Mouse (Mus musculus): ENCODE measurements at regions not wholly inside any gene's neighbourhood (a gene's known extent, or its start where the extent isn't known, plus 50 kb on each side); places are given as distances from the start of the nearest gene placed in this dataset.
"Not testable (repeated sequence)": the region's sequence is repeated elsewhere in the genome, so short reads cannot be mapped to it uniquely, and the experiment has no call there.

- no peaks in the 10 kb centered on the region for H3K9me3 ChIP-seq (ENCODE audit: control insufficient read depth, low read length)
- no peak overlapping the region for H3K4me3 ChIP-seq (ENCODE audit: low read depth, low read length)
- H3K4me2 ChIP-seq: no peak overlapping the region
- H3K4me1 ChIP-seq (ENCODE audit: control insufficient read depth, insufficient read depth, low read length): no peaks in the 10 kb centered on the region
- H3K36me3 ChIP-seq (ENCODE audit: control insufficient read depth, insufficient read depth, low read length): no peaks in the 10 kb centered on the region
- 83% methylated on average over 2 of the region's 2 CpGs for WGBS
- H3K27ac ChIP-seq (ENCODE audit: low read depth, low read length): no peak overlapping the region
- DNase-seq (ENCODE audit: low spot score, missing footprints) (no peak), ATAC-seq (ENCODE audit: low FRiP score) (no peak)
- no peaks in the 10 kb centered on the region for H3K27me3 ChIP-seq (ENCODE audit: control insufficient read depth, insufficient read depth, low read length)
- H3K9ac ChIP-seq (ENCODE audit: low read length): no peak overlapping the region
Observed at GRCm38 (mm10) chr13:50092537-50092936, 157.6 kb downstream of the Gm906 start.

GRCm38 (mm10) chr13:50064841-50065240 is 185.3 kb downstream of the Gm906 start:
- Histone ChIP-seq H3K4me1 (ENCODE audit: control insufficient read depth, insufficient read depth, low read length) (no peaks in the 10 kb centered on the region), H3K27me3 (ENCODE audit: control insufficient read depth, insufficient read depth, low read length) (no peaks in the 10 kb centered on the region), H3K27ac (ENCODE audit: low read depth, low read length) (no peak overlapping the region), H3K9ac (ENCODE audit: low read length) (no peak overlapping the region), H3K9me3 (ENCODE audit: control insufficient read depth, low read length) (no peaks in the 10 kb centered on the region), H3K36me3 (ENCODE audit: control insufficient read depth, insufficient read depth, low read length) (no peaks in the 10 kb centered on the region), H3K4me3 (ENCODE audit: low read depth, low read length) (no peak overlapping the region), H3K4me2 (no peak overlapping the region)
- DNase-seq (ENCODE audit: low spot score, missing footprints) (no peak), ATAC-seq (ENCODE audit: low FRiP score) (no peak)
- 75% methylated on average over 4 of the region's 4 CpGs for WGBS

- H3K27ac ChIP-seq (ENCODE audit: low read depth, low read length); H3K4me3 ChIP-seq (ENCODE audit: low read depth, low read length); H3K9ac ChIP-seq (ENCODE audit: low read length); H3K36me3 ChIP-seq (ENCODE audit: control insufficient read depth, insufficient read depth, low read length); H3K4me2 ChIP-seq; H3K27me3 ChIP-seq (ENCODE audit: control insufficient read depth, insufficient read depth, low read length); H3K4me1 ChIP-seq (ENCODE audit: control insufficient read depth, insufficient read depth, low read length); H3K9me3 ChIP-seq (ENCODE audit: control insufficient read depth, low read length); DNase-seq (ENCODE audit: low spot score, missing footprints); ATAC-seq (ENCODE audit: low FRiP score): not testable (repeated sequence)
- 57% methylated on average over 2 of the region's 2 CpGs for WGBS
Observed at GRCm38 (mm10) chr13:50064365-50064764, 185.7 kb downstream of the Gm906 start.

- H3K4me1 ChIP-seq (ENCODE audit: control insufficient read depth, insufficient read depth, low read length); H3K36me3 ChIP-seq (ENCODE audit: control insufficient read depth, insufficient read depth, low read length); H3K9ac ChIP-seq (ENCODE audit: low read length); ATAC-seq (ENCODE audit: low FRiP score); DNase-seq (ENCODE audit: low spot score, missing footprints); H3K4me3 ChIP-seq (ENCODE audit: low read depth, low read length); H3K9me3 ChIP-seq (ENCODE audit: control insufficient read depth, low read length); H3K4me2 ChIP-seq; H3K27ac ChIP-seq (ENCODE audit: low read depth, low read length); H3K27me3 ChIP-seq (ENCODE audit: control insufficient read depth, insufficient read depth, low read length): not testable (repeated sequence)
- 91% methylated on average over 1 of the region's 1 CpGs for WGBS
Observed at GRCm38 (mm10) chr13:50059676-50060075, 190.4 kb downstream of the Gm906 start.

GRCm38 (mm10) chr13:50059054-50059453 is 191.1 kb downstream of the Gm906 start:
- WGBS: 89% methylated on average over 2 of the region's 2 CpGs
- not testable (repeated sequence) for ATAC-seq (ENCODE audit: low FRiP score); H3K27ac ChIP-seq (ENCODE audit: low read depth, low read length); DNase-seq (ENCODE audit: low spot score, missing footprints); H3K4me3 ChIP-seq (ENCODE audit: low read depth, low read length); H3K9me3 ChIP-seq (ENCODE audit: control insufficient read depth, low read length); H3K36me3 ChIP-seq (ENCODE audit: control insufficient read depth, insufficient read depth, low read length); H3K4me1 ChIP-seq (ENCODE audit: control insufficient read depth, insufficient read depth, low read length); H3K4me2 ChIP-seq; H3K9ac ChIP-seq (ENCODE audit: low read length); H3K27me3 ChIP-seq (ENCODE audit: control insufficient read depth, insufficient read depth, low read length)

GRCm38 (mm10) chr13:50051746-50052145 is 198.4 kb downstream of the Gm906 start:
- not testable (repeated sequence) for H3K27me3 ChIP-seq (ENCODE audit: control insufficient read depth, insufficient read depth, low read length); H3K9me3 ChIP-seq (ENCODE audit: control insufficient read depth, low read length); H3K9ac ChIP-seq (ENCODE audit: low read length); H3K27ac ChIP-seq (ENCODE audit: low read depth, low read length); H3K4me1 ChIP-seq (ENCODE audit: control insufficient read depth, insufficient read depth, low read length); DNase-seq (ENCODE audit: low spot score, missing footprints); H3K36me3 ChIP-seq (ENCODE audit: control insufficient read depth, insufficient read depth, low read length); ATAC-seq (ENCODE audit: low FRiP score); H3K4me2 ChIP-seq; H3K4me3 ChIP-seq (ENCODE audit: low read depth, low read length)

GRCm38 (mm10) chr13:50051110-50051509 is 199.0 kb downstream of the Gm906 start:
- DNase-seq (ENCODE audit: low spot score, missing footprints); H3K27me3 ChIP-seq (ENCODE audit: control insufficient read depth, insufficient read depth, low read length); ATAC-seq (ENCODE audit: low FRiP score); H3K27ac ChIP-seq (ENCODE audit: low read depth, low read length); H3K4me2 ChIP-seq; H3K36me3 ChIP-seq (ENCODE audit: control insufficient read depth, insufficient read depth, low read length); H3K4me1 ChIP-seq (ENCODE audit: control insufficient read depth, insufficient read depth, low read length); H3K9me3 ChIP-seq (ENCODE audit: control insufficient read depth, low read length); H3K4me3 ChIP-seq (ENCODE audit: low read depth, low read length); H3K9ac ChIP-seq (ENCODE audit: low read length): not testable (repeated sequence)
- 91% methylated on average over 3 of the region's 3 CpGs for WGBS

- Histone ChIP-seq H3K9me3 (ENCODE audit: control insufficient read depth, low read length) (no peaks in the 10 kb centered on the region), H3K4me2 (no peak overlapping the region), H3K4me1 (ENCODE audit: control insufficient read depth, insufficient read depth, low read length) (no peaks in the 10 kb centered on the region), H3K36me3 (ENCODE audit: control insufficient read depth, insufficient read depth, low read length) (no peaks in the 10 kb centered on the region), H3K27me3 (ENCODE audit: control insufficient read depth, insufficient read depth, low read length) (no peaks in the 10 kb centered on the region), H3K4me3 (ENCODE audit: low read depth, low read length) (no peak overlapping the region), H3K9ac (ENCODE audit: low read length) (no peak overlapping the region), H3K27ac (ENCODE audit: low read depth, low read length) (no peak overlapping the region)
- ATAC-seq (ENCODE audit: low FRiP score) (no peak), DNase-seq (ENCODE audit: low spot score, missing footprints) (no peak)
- WGBS: 31% methylated on average over 1 of the region's 1 CpGs
Observed at GRCm38 (mm10) chr13:50031757-50032156, 218.4 kb downstream of the Gm906 start.

- H3K4me1 ChIP-seq (ENCODE audit: control insufficient read depth, insufficient read depth, low read length); H3K9me3 ChIP-seq (ENCODE audit: control insufficient read depth, low read length); H3K4me2 ChIP-seq; H3K27me3 ChIP-seq (ENCODE audit: control insufficient read depth, insufficient read depth, low read length); H3K9ac ChIP-seq (ENCODE audit: low read length); H3K27ac ChIP-seq (ENCODE audit: low read depth, low read length); DNase-seq (ENCODE audit: low spot score, missing footprints); H3K4me3 ChIP-seq (ENCODE audit: low read depth, low read length); H3K36me3 ChIP-seq (ENCODE audit: control insufficient read depth, insufficient read depth, low read length); ATAC-seq (ENCODE audit: low FRiP score): not testable (repeated sequence)
- WGBS: 87% methylated on average over 2 of the region's 3 CpGs
Observed at GRCm38 (mm10) chr13:50007730-50008129, 208.9 kb upstream of the Gm30302 start.

GRCm38 (mm10) chr13:49966072-49966471 is 167.3 kb upstream of the Gm30302 start:
- H3K4me1 ChIP-seq (ENCODE audit: control insufficient read depth, insufficient read depth, low read length); H3K9ac ChIP-seq (ENCODE audit: low read length); H3K27ac ChIP-seq (ENCODE audit: low read depth, low read length); H3K4me3 ChIP-seq (ENCODE audit: low read depth, low read length); H3K36me3 ChIP-seq (ENCODE audit: control insufficient read depth, insufficient read depth, low read length); H3K27me3 ChIP-seq (ENCODE audit: control insufficient read depth, insufficient read depth, low read length); H3K4me2 ChIP-seq; H3K9me3 ChIP-seq (ENCODE audit: control insufficient read depth, low read length); ATAC-seq (ENCODE audit: low FRiP score); DNase-seq (ENCODE audit: low spot score, missing footprints): not testable (repeated sequence)
- WGBS: 85% methylated on average over 3 of the region's 4 CpGs

Measured in midbrain, embryonic 11.5 days (tissue).